Mouse (Mus musculus) WW6 (cell line): ENCODE data around the gene Fgfr2.

Experiments
- DNase-seq: peaks from one replicate; pipeline ENCODE4 v3.0.0-alpha.2; 2013; ENCODE audit warnings: low read depth, low spot score

The Fgfr2 gene

DNA sequence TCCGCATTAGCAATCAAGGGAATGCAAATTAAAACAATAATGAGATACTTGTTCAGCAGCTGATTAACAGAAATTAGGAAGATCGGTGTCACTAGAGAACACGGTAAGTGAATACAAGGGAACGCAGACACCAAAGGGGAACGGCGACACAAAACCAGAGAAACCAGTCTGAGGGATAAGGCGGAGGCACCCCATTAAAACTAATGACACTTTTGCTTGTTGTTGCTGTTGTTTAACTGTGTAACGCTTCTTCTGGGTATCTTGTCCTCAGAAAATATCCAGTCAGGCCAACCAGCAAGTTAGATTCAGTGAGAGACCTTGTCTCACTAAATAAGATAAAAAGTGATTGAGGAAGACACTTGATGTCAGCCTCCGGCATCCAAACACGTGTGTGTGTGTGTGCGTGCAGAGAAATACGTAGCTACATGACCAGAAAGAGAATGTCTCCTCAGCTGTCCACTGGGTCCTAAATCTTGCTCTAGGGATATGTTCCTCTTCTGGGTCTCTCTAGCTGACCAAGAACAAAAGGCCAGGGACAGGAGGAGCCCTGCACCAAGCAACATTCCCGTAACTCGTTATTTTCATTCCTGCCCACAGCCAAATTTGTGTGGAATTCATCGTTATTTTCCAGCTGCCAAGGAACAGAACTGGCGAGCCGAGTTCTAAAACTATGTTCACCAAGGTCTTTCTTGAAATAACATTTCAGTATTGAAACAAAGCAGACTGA, 2901.3 kb downstream of the Fgfr2 start:
- no peak for DNase-seq

DNA sequence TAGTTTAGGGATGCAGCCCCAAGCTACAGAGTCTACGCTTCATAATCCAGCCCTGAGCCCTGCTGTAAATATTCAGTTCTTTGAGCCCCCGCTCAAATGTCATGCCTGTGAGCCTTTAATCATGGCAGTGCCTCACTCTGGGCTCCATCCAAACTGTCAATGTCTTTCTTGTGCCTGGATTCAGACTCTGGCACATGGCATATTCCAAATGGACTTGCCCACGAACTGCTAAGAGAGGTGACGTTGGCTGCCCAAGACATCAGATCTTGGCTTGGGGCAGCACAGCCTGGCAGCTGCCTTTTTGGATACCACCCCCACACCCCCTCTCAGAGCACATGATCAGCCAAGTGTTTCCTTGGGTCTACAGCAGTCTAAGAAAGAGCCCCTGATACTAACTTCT, 2902.5 kb downstream of the Fgfr2 start:
- DNase-seq, result no peak

DNA sequence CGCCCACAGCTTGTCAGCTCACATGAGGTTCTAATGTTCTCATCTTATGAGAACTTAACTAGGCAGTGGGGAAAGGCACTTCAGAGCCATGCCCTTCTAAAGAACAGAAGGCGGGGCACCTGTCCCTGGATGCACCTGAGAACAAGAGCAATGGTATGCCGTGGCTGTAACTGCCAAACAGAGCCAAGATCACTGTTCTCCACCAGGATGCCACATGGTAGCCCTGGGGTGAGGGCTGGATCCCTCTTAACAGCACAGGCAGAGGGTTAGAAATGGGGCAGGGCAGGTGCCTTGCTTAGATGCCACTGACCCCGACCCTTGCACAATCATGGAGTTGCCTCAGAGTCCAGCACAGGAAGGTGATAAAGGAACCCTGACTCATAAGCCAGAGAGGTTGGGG, 2903.3 kb downstream of the Fgfr2 start:
- no peak for DNase-seq

DNA sequence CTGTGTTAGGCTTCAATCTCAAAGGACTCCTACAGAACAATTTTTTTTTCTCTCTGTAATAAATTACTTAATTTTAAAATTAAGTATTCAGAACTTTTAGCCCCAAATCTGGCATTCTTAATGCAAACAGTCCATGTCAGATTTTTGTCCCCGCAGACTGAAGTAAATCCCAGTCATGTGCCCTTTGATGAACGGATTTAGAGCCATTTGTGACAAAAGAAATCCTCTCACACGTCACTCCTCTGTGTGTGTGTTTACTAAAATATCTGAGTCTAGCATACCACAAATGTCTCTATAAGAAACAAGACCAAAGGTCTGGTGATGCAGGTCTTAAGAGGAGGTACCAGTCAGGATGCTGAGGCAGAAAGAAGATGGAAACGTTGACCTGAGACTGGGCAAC, 2906.9 kb downstream of the Fgfr2 start:
- no peak for DNase-seq

DNA sequence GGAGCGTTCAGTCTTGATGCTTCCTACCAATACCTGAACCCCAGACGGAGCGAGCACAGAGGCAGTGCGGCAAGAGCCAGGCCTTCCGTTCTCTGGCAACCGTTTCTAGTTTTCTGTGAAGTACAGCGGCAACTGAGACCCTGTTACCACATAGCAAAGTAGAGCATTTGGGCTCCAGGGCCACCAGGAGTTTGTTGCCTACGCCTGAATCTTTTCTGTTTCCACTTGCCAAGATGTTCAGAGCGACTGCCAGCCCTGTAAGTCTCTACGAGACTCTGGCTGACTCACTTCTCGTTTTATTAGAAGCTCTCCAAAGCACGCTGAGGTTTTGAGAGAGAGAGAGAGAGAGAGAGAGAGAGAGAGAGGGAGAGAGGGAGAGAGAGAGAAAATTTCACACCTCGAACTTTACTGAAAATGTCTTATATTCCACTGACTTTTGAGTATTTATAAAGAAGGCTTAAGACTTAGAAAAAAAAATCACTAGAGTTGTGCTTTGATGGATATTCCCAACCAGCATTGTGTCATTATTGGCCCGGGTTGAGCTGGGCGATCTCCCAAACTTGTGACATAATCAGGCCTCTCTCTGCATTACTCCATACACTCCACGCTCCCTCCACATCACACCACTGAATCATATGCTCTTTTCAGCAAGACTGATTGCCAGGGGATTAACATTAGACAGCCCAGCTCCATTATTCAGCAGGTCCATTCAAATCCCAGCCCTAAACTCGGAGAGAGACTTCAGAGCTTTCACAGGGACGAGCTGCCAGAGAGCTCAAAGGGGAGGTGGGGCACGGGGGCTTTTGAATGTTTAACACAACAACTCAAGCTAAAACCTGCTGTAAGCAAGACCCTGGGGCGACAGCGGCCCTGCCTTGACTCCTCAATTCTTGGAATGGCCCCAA, 2907.6 kb downstream of the Fgfr2 start:
- DNase-seq, result no peak

DNA sequence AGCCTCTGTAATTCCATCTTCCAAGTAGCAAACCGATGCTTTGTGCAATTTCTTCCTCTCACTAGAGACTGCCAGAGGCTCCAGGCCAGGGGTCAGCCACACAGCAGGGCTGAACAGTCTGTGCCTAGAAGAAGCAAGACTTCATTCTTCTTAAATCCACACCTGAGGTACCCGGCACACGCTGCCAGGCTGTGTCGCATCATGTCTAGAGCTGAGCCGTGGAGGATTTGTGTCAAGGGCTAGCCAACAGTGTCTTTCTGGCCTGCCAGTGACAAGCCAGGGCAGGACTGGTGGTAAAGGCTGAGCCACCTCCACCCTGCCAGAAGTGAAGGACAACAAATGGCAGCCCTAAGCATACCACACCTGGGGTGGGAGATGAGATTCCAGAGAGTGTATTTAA, 2910.0 kb downstream of the Fgfr2 start:
- no peak for DNase-seq

DNA sequence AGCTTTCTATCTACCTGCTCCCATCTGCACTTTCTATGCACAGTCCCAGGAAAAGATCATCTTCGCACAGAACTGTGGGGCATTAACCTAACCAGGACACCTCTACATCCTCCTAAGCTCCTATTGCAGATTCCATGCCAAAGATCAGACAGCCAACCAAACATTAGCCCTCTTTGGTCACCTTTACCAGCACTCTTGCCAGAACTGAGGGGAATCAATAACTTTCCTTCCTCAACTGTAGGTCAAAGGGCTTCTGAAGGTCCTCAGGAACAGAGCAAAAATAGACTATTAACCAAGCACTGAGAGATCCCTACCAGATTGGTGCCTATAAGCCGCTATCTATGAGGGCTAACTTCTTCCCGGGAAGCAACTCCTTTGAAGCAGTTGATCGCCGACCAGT, 2911.7 kb downstream of the Fgfr2 start:
- DNase-seq, result no peak

DNA sequence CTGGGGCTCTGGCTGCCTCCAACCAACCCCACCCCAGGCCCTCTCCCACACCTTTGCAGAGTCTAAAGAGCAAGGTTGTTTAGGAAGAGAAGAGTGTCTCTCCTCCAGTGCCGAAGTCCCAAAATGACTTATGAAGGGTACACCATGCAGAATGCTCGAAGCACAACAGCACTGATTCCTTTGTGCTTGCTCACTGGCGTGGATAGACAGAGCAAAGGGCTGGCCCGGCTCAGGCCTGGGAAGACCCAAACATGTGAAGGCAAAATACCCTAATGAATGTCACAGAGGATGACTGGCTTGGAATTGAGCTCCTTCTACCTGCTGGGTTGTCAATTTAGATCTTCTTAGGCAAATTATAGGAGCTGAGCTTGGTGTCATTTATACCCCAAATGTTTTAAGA, 2914.5 kb downstream of the Fgfr2 start:
- DNase-seq, result no peak

DNA sequence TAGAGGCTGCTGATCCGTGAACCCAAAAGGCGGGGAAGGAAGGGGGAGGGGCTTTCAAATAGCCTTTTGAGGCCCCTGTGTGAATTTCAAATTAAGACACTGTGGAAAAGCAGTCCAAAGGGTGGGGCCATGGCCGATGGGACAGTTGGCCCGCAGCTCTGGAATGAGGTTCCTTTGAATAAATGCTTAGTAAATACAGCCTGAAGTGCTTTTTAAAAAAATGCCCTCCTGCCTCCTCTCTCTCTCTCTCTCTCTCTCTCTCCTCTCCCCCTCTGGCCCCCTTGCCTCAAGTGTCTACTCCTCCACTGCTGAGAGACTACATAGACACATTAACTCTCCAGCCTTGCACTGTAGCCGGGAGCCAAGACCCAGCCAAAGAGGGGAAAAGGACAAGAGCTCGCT, 2917.0 kb downstream of the Fgfr2 start:
- DNase-seq, result no peak

DNA sequence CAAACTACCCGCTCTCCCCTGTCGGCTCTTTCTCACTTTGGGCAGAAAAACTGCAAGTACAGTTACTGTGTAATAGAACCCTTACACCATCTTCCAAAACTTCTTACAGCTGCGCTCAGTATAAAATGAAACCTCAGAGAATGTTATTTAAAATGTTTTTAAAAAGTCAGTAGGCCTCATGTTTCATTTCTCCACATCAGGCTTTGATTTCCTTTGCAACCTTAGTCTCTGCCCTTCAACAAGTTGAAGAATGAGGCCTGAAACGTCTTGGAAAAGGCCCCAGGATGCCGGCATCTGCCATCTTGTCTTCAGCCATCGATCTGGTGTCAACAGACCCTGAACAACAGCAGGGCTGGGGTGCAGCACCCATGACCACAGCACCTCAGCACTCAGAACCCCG, 2918.0 kb downstream of the Fgfr2 start:
- no peak for DNase-seq

DNA sequence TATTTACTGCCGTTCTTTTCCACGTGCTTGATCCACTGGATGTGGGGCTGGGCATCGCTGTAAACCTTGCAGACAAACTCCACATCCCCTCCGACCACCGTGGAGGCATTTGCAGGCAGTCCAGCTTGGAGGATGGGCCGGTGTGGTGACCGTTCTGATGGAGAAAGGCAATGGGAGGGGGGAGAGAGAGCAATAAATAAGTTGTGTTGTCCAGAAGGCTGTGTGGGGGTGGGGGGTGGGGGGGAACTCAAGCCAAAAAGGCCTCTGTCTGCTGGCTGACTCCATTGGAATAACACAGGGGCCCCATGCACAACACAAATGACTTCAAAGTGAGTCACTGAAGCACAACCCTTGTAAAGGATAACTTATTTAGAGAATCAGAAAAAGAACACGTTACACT, 2922.1 kb downstream of the Fgfr2 start:
- no peak for DNase-seq

DNA sequence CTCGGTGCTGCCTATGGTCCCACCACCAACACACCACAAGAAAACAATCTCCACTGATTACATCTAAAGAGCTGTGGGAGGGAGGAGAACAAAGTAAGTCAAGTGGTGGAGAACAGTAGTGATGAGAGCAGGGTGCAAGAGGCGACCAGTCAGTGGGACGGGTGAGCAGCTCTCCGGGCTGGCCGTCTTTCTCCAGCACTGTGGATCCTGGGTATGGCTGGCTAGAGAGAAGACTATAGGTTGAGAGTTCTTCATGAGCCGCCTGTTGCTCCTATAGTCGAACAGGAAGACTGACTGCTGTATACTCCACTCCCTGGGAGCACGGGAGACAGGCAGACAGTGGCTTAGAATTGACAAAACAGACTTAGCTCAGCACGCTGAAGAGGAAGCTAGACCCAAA, 2923.2 kb downstream of the Fgfr2 start:
- no peak for DNase-seq

DNA sequence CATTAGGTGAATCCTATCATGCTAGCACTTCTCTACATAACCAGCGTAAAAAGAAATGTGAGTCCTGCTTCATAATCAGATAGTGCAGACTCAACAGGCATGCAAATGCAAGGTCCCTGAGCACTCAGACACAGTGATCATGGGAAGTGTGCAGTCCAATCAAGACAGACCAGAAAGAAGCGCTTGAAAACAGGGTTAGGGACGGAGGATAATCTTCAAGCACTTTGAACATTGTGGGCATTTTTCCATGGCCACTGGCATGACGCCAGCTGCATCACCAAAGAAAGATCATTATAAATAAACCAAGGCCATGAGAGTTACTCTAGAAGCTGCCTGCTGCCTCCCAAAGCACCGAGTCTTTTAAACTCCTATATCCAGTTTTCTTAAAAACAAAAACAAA, 2923.8 kb downstream of the Fgfr2 start:
- DNase-seq, result no peak

DNA sequence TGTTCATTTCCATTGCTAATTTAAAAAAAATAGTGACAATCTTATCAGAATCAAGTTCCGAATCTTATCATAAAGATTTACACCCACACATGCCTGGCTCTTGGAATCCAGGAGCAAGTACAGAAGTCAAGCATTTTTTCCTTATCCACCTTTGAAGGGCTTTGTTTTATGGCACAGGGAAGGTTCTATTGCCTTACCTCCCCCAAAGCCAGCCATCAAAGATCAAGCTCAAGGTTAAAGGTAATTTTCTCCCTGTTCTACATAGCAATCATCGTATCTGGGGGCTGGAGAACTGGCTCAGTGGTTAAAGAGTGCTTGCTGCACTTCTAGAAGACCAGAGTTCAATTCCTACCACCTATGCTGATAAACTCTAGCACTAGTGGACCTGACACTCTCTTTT, 2928.1 kb downstream of the Fgfr2 start:
- no peak for DNase-seq

DNA sequence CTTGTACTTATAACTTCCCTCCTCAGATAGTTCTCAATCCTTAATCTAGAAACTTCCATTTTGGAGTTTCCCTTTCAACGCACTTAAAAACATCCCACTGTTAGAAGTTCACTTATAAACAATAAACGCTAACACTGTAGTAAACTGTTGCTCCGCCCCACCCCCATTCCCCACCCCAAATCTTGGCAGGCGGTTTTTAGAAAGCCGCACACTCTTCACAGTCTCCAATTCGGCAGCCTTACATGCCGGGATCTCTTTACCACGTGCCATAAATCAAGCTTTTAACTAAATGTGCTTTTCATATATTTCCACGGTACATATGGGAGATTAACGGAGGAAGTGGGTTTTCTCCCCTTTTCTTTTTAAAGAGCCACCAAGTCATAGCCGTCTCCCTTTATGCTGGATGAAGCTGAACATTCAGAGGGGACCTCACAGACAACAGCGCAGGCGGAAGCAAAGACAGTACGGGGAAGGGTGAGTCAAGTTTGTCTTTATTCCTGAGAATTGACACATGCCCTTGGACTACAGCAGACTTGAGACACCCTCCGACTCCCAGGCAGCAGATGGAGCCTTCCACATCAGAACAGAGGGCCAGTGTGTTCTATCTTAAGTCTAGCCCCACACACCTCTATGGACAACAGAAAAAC, 2932.7 kb downstream of the Fgfr2 start:
- DNase-seq, result no peak

DNA sequence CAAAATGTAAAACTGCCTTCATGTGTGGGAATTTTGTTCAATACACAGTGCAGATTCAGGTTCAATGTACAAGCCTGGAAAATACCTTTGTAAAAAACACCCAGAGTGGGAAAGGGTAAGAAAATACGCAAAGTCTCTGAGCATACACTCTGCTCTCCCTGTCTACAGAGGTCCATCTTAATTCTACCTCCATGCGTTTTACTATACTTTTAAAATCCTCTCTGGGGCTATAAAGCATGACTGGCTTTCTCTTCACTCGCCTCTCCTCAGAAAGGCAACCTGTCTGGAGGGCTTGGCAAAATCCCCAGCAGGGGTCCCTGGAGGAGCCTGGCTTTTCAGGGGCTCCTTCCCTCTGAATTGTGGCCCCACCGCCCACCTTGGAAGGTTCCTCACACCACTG, 2933.2 kb downstream of the Fgfr2 start:
- DNase-seq, result no peak

DNA sequence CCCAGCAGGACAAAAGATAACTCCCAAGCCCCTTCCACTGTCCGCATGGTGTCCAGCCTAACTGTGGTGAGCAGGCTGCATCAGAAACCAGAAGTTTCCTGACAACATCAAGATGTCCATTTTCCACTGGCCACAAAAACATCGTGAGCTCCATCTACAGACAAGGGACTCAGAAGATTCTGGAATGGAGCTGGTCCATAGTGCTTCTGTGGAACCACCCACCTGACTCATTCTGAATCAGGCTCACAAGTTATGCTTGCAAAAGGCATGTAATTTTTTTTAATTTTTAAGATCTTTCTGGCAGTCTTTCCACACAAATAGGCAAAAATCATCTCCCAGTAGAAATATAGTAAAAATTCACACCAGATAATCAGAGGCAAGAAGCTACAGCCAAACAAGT, 2935.0 kb downstream of the Fgfr2 start:
- no peak for DNase-seq

DNA sequence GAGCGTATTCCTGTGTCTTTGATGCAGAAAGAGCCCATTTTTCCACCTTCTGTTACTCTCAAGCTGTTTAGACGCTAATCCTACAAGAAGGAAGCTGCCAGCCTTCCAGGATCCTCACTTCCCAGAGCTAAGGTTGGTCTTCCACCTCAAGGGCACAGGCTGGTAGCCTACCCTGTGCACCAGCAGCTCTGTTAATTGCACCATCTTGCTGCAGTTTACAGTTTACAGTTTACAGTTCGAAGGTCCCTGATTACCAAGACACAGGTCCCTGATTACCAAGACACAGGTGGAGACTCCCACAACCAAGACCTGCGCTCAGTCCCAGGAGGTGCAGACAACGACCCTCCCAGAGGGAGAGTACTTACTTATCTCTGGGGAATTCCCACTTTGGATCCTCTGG, 2938.3 kb downstream of the Fgfr2 start:
- DNase-seq, result no peak

DNA sequence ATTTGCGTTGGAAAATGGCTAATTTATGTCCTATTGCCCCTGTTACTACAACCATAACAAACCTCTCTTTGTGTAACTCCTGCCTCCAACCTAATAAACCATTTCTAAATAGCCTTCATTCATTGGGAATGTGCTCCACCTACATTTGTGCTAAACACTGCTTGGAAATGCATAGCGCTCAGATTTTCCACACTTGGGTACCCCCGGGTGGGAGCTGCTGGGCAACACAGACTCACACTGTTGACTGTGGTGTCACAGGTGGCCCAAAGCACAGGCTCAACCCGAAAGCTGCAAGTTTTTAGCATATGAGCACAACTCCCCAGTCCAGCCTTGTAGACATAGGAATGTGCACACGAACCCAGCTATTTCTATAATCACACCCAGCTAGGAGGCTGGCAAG, 2939.2 kb downstream of the Fgfr2 start:
- DNase-seq, result no peak

DNA sequence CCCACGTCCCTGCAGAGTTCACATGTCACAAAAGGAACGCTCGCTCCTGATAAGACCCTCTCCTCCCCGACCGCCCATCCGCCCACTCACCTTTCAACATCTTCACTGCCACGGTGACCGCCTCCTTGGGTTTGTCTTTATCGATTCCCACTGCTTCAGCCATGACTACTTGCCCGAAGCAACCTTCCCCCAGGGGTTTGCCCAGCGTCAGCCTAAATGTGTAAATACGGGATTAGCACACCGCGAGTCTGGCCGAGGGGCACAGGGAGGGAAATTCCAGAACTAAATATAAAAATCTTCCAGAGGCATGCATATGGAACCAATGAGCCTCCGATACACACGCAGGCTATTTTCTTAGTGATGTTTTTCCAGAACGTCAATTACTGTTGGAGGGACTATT, 2940.6 kb downstream of the Fgfr2 start:
- DNase-seq, result no peak

DNA sequence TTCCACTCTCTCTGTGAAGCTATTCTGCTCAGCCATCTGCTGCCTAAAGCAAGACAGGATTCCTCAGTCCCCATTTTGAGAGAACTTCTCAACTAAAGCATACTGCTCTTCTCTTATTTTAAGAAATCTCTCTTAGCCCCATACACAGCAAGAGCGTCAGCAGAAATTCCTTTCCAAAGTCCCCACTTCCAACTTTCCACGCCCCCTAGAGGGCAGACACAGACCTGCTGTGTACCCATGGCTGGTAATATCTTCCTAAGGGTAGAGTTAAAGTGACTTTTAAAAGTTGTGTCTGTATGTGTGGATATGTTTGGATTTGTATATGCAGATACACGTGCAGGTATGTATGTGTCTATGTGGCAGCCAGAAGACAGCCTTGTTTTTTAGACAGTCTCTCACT, 2944.2 kb downstream of the Fgfr2 start:
- no peak for DNase-seq

DNA sequence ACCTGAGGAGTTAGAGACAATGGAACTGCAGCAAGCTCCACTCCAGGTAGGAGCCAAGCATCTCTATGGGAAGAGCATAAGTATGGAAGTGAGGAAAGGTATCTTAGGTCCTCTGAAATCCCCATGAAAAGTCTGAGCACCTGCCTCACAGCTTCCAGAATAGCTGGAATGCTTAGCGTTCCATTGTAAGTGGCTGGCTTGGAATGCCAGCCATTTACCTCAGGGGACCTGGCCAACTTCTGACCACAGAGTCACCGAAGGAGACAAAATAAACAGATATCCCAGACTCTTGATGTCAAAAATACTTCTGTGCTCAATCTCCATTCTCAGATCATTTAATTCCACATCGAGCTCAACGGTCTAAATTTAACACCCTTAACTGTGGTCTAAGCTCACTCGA, 2946.1 kb downstream of the Fgfr2 start:
- no peak for DNase-seq

DNA sequence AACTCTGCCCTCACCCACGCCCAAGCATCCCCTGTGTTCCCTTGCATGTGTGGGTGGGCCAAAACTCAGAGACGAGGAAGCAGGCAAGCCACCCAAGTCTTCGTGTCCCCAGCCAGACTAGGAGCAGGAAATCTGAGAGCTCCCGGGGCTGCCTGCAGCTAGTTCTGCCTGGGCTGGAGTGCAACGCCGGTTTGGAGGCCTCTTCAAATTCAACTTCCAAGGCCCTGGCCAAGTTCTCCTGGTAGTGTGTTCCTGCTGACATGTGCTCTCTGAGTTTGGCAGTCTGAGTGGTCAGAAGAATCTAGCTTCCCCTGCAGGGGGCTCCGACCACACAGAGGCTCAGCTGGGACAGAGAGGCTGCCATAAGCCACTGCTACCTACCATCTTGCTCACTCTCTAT, 2948.6 kb downstream of the Fgfr2 start:
- DNase-seq, result no peak
